Mouse (Mus musculus) midbrain, embryonic 14.5 days (tissue): ENCODE results near the gene Gimap3. TPM values are rescaled to one million over a fixed set of nuclear protein-coding genes. Genes with fewer than 3 reads are reported as not detected.

Experiments used
- ATAC-seq: fragments of 200-750 bp; cut with Nextera tagmentation; 2 replicates; pipeline ENCODE4 v1.8.0; 2017; ENCODE audit warnings: moderate number of reproducible peaks, moderate library complexity; ENCODE audit not compliant: low FRiP score, low TSS enrichment
- DNase-seq: peaks from one replicate; pipeline ENCODE4 v3.0.0-alpha.2; 2015
- H3K27ac ChIP-seq: fragments of 300-500 bp; sonication (generic); replicated peaks from 2 replicates; pipeline ENCODE4 v1.5.1; 2014; ENCODE audit warnings: mild to moderate bottlenecking, low read depth, low read length, moderate library complexity
- H3K27me3 ChIP-seq: fragments of 300-500 bp; sonication (generic); 2 replicates; pipeline ENCODE4 v1.6.1; 2014; ENCODE audit warnings: low read length, control low read depth, mixed read lengths; ENCODE audit not compliant: control insufficient read depth, insufficient read depth
- H3K36me3 ChIP-seq: fragments of 300-500 bp; sonication (generic); 2 replicates; pipeline ENCODE4 v1.6.1; 2014; ENCODE audit warnings: low read length, control low read depth; ENCODE audit not compliant: control insufficient read depth, insufficient read depth
- H3K4me1 ChIP-seq: fragments of 300-500 bp; sonication (generic); 2 replicates; pipeline ENCODE4 v1.6.1; 2014; ENCODE audit warnings: mild to moderate bottlenecking, antibody characterized with exemption, low read length, control low read depth; ENCODE audit not compliant: control insufficient read depth, insufficient read depth
- H3K4me2 ChIP-seq: fragments of 300-500 bp; sonication (generic); 2 replicates; pipeline ENCODE4 v1.6.1; 2014; ENCODE audit warnings: mild to moderate bottlenecking, low read length, moderate library complexity
- H3K4me3 ChIP-seq: fragments of 300-500 bp; sonication (generic); replicated peaks from 2 replicates; pipeline ENCODE4 v1.5.1; 2014; ENCODE audit warnings: low read depth, low read length
- H3K9ac ChIP-seq: fragments of 300-500 bp; sonication (generic); replicated peaks from 2 replicates; pipeline ENCODE4 v1.6.1; 2014; ENCODE audit warnings: mild to moderate bottlenecking, low read length, moderate library complexity
- H3K9me3 ChIP-seq: fragments of 300-500 bp; sonication (generic); 2 replicates; pipeline ENCODE4 v1.6.1; 2016; ENCODE audit warnings: low read length, control low read depth, mixed read lengths; ENCODE audit not compliant: control insufficient read depth
- WGBS: fragments of 180-500 bp; shearing (Covaris S2); extraction: QIAGEN DNeasy Blood & Tissue Kit; methylation state at CpG from one replicate; pipeline ENCODE4 v1.1.7; 2014; 5-methylcytosine and 5-hydroxymethylcytosine counted together
- polyA plus RNA-seq: library from polyadenylated mRNA; unstranded; fragments of >200 nt; fragmentation: Nextera tagmentation; extraction: Ambion mirVana; gene quantifications from 2 replicates; pipeline ENCODE4 v1.2.1, GENCODE M21; 2014

Gimap3 gene
- polyA plus RNA-seq, 1 experiment from 2014 or later: not detected

- Histone ChIP-seq H3K27ac (no peak overlapping the region), H3K9me3 (no peaks in the 10 kb centered on the region), H3K27me3 (peaks cover 11% of the 10 kb centered on the region), H3K4me1 (no peaks in the 10 kb centered on the region), H3K9ac (no peak overlapping the region), H3K36me3 (no peaks in the 10 kb centered on the region), H3K4me2 (no peak overlapping the region), H3K4me3 (no peak overlapping the region)
- DNase-seq (no peak), ATAC-seq (no peak)
- 77% methylated on average over 7 of the region's 7 CpGs for WGBS
Measured at GRCm38 (mm10) chr6:48747091-48747966, 23.3 kb downstream of the Gimap3 start.

GRCm38 (mm10) chr6:48745959-48746889, 24.4 kb downstream of the Gimap3 start, which contains the start of gene Gimap5:
Gene Gimap5, plus strand, starts transcription at chr6:48746197.
- ATAC-seq (no peak), DNase-seq (peak; percentile 69)
- 0 out of 2 replicates have a peak within 1 kb of the TSS, but pooled peaks have one; percentile 23 for H3K4me2 ChIP-seq
- H3K4me1 ChIP-seq: no peaks in the 10 kb centered on the region
- H3K9ac ChIP-seq: no peak within 1 kb of the TSS
- H3K27ac ChIP-seq: no peak within 1 kb of the TSS
- no peaks in the 10 kb centered on the region for H3K9me3 ChIP-seq
- no peak within 1 kb of the TSS for H3K4me3 ChIP-seq
- H3K27me3 ChIP-seq: peaks cover 17% of the 10 kb centered on the region
- no peaks in the 10 kb centered on the region for H3K36me3 ChIP-seq
- 49% methylated on average over 16 of the region's 16 CpGs for WGBS

GRCm38 (mm10) chr6:48745490-48745889, 25.2 kb downstream of the Gimap3 start:
- ATAC-seq (no peak), DNase-seq (no peak)
- no peaks in the 10 kb centered on the region for H3K36me3 ChIP-seq
- no peak overlapping the region for H3K4me2 ChIP-seq
- H3K4me1 ChIP-seq: no peaks in the 10 kb centered on the region
- peaks cover 17% of the 10 kb centered on the region for H3K27me3 ChIP-seq
- no peak overlapping the region for H3K9ac ChIP-seq
- H3K27ac ChIP-seq: no peak overlapping the region
- H3K4me3 ChIP-seq: no peak overlapping the region
- 67% methylated on average over 2 of the region's 2 CpGs for WGBS
- no peaks in the 10 kb centered on the region for H3K9me3 ChIP-seq

- peak overlapping the region; percentile 73 for H3K4me2 ChIP-seq
- no peaks in the 10 kb centered on the region for H3K4me1 ChIP-seq
- no peaks in the 10 kb centered on the region for H3K36me3 ChIP-seq
- DNase-seq (peak; percentile 58), ATAC-seq (peak; percentile 46; the same call in 1 of the 2 replicates)
- H3K4me3 ChIP-seq: peak overlapping the region; percentile 49
- 0 out of 2 replicates have a peak overlapping the region, but pooled peaks have one; percentile 32 for H3K27ac ChIP-seq
- H3K27me3 ChIP-seq: peaks cover 17% of the 10 kb centered on the region
- peak overlapping the region; percentile 59 for H3K9ac ChIP-seq
- H3K9me3 ChIP-seq: no peaks in the 10 kb centered on the region
- 2% methylated on average over 52 of the region's 52 CpGs for WGBS
Measured at GRCm38 (mm10) chr6:48742422-48743351, 28.0 kb downstream of the Gimap3 start.

GRCm38 (mm10) chr6:48741711-48742206, 28.9 kb downstream of the Gimap3 start:
- no peaks in the 10 kb centered on the region for H3K9me3 ChIP-seq
- H3K4me2 ChIP-seq: peak overlapping the region; percentile 73
- ATAC-seq (no peak), DNase-seq (no peak)
- no peaks in the 10 kb centered on the region for H3K4me1 ChIP-seq
- no peaks in the 10 kb centered on the region for H3K36me3 ChIP-seq
- no peak overlapping the region for H3K27ac ChIP-seq
- 42% methylated on average over 9 of the region's 9 CpGs for WGBS
- peaks cover 17% of the 10 kb centered on the region for H3K27me3 ChIP-seq
- no peak overlapping the region for H3K4me3 ChIP-seq
- no peak overlapping the region for H3K9ac ChIP-seq

DNA sequence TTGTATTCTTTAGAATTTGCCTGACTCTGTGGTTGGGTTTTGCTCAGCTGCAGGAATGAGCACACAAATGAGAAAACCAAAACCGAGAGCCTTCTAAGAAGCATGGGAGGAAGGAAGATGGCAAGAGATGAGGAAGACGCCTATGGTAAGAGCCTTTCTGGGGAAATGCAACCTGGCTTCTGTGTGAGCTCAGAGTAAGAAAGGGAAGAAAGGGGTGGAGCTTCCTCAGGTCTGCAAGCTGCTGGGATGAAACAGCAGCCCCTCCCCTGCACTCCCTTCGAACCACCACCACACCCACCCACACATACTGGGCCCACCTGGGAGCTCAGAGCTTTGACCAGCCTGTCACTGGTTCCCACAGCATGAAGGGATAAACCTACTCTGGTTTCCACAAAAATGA, 29.4 kb downstream of the Gimap3 start:
- DNase-seq (no peak), ATAC-seq (no peak)
- WGBS: 15% methylated on average over 3 of the region's 3 CpGs
- Histone ChIP-seq H3K4me2 (no peak overlapping the region), H3K27me3 (peaks cover 17% of the 10 kb centered on the region), H3K36me3 (no peaks in the 10 kb centered on the region), H3K27ac (no peak overlapping the region), H3K4me1 (no peaks in the 10 kb centered on the region), H3K9ac (no peak overlapping the region), H3K4me3 (no peak overlapping the region), H3K9me3 (no peaks in the 10 kb centered on the region)

DNA sequence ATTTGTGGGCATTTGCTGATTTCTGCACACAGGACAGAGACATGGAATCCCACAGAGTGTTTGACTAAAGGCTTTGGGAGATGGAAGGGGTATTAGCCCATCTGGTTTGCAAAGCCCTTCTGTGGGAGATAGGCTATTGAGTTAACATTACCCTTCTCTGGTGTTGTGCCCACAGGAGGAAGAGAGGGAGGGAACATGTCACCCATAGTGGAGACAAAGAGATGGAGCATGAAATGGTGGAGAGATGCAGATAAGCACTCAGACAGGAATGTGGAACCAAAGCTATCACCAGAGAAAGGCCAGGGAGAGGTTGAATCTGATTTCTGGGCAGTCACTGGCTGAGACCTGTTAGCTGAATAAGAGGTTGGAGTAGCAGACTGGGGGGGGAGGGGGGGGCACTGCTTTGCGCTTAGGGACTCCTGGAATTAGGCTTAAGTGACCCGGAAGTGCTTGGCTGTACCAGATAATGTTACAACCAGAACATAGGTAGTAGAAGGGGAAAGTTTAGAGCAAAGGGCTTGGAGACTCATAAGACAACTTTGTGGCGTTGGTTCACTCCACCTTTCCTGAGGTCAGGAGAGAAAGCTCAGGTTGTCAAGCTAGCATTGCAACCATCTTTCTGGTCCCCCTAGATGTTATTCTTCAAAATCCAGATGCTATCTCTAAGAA, 30.0 kb downstream of the Gimap3 start:
- ATAC-seq (no peak), DNase-seq (no peak)
- Histone ChIP-seq H3K27me3 (peaks cover 17% of the 10 kb centered on the region), H3K9ac (no peak overlapping the region), H3K27ac (no peak overlapping the region), H3K36me3 (no peaks in the 10 kb centered on the region), H3K4me3 (no peak overlapping the region), H3K9me3 (no peaks in the 10 kb centered on the region), H3K4me1 (no peaks in the 10 kb centered on the region), H3K4me2 (no peak overlapping the region)
- 79% methylated on average over 3 of the region's 3 CpGs for WGBS
